Mouse (Mus musculus): ENCODE results near the gene Gpd1l. TPM values are rescaled to one million over a fixed set of nuclear protein-coding genes. Genes with fewer than 3 reads are reported as not detected.

Gene Gpd1l
- polyA plus RNA-seq, 1 experiment, result 26.0 TPM

- peak; percentile 77 for DNase-seq (ENCODE audit: low read depth)
Observed at GRCm38 (mm10) chr9:114930464-114931090, 3.2 kb downstream of the Gpd1l start.

GRCm38 (mm10) chr9:114925571-114925970 lies 8.2 kb downstream of the Gpd1l start:
- DNase-seq (ENCODE audit: low read depth), result no peak

GRCm38 (mm10) chr9:114925039-114925438 lies 8.7 kb downstream of the Gpd1l start:
- DNase-seq (ENCODE audit: low read depth), result no peak

GRCm38 (mm10) chr9:114924511-114924910 lies 9.3 kb downstream of the Gpd1l start:
- DNase-seq (ENCODE audit: low read depth), result no peak

- no peak for DNase-seq (ENCODE audit: low read depth)
Observed at GRCm38 (mm10) chr9:114922209-114922608, 11.6 kb downstream of the Gpd1l start.

- DNase-seq (ENCODE audit: low read depth), result peak; percentile 88
Observed at GRCm38 (mm10) chr9:114921352-114922081, 12.3 kb downstream of the Gpd1l start.

GRCm38 (mm10) chr9:114920569-114920968 lies 13.2 kb downstream of the Gpd1l start:
- DNase-seq (ENCODE audit: low read depth), result no peak

- DNase-seq (ENCODE audit: low read depth), result no peak
Observed at GRCm38 (mm10) chr9:114912680-114913649, 20.8 kb downstream of the Gpd1l start.

- DNase-seq (ENCODE audit: low read depth), result no peak
Observed at GRCm38 (mm10) chr9:114907509-114907908, 26.3 kb downstream of the Gpd1l start.

GRCm38 (mm10) chr9:114895919-114896318 lies 37.9 kb downstream of the Gpd1l start:
- DNase-seq (ENCODE audit: low read depth), result no peak

- DNase-seq (ENCODE audit: low read depth), result no peak
Observed at GRCm38 (mm10) chr9:114892974-114893373, 40.8 kb downstream of the Gpd1l start.

GRCm38 (mm10) chr9:114890377-114890776 lies 43.4 kb downstream of the Gpd1l start:
- DNase-seq (ENCODE audit: low read depth), result no peak

GRCm38 (mm10) chr9:114888856-114889407 lies 44.9 kb downstream of the Gpd1l start:
- no peak for DNase-seq (ENCODE audit: low read depth)

- DNase-seq (ENCODE audit: low read depth), result no peak
Observed at GRCm38 (mm10) chr9:114887699-114888098, 46.1 kb downstream of the Gpd1l start.

- DNase-seq (ENCODE audit: low read depth), result no peak
Observed at GRCm38 (mm10) chr9:114885991-114886662, 47.7 kb downstream of the Gpd1l start.

- no peak for DNase-seq (ENCODE audit: low read depth)
Observed at GRCm38 (mm10) chr9:114885564-114885963, 48.2 kb downstream of the Gpd1l start.

- DNase-seq (ENCODE audit: low read depth), result no peak
Observed at GRCm38 (mm10) chr9:114881977-114882376, 51.8 kb downstream of the Gpd1l start.

GRCm38 (mm10) chr9:114855327-114855726 lies 78.5 kb downstream of the Gpd1l start:
- DNase-seq (ENCODE audit: low read depth), result no peak

GRCm38 (mm10) chr9:114854686-114855085 lies 79.1 kb downstream of the Gpd1l start:
- DNase-seq (ENCODE audit: low read depth), result no peak

- no peak for DNase-seq (ENCODE audit: low read depth)
Observed at GRCm38 (mm10) chr9:114853336-114853735, 80.5 kb downstream of the Gpd1l start.
